Mouse (Mus musculus) CH12.LX (cell line): Measurements from ENCODE around the gene Pqlc2. TPM values are rescaled to one million over a fixed set of nuclear protein-coding genes. Genes with fewer than 3 reads are reported as not detected.

Experiments
- DNase-seq: peaks from one replicate; pipeline ENCODE4 v3.0.0-alpha.2; 2013; ENCODE audit errors: extremely low read depth
- H3K27ac ChIP-seq: 2 replicates; pipeline ENCODE4 v1.5.1; 2012; ENCODE audit warnings: low read depth, mild to moderate bottlenecking, control low read depth, moderate library complexity; ENCODE audit not compliant: insufficient read depth
- H3K27me3 ChIP-seq: replicated peaks from 2 replicates; pipeline ENCODE3; 2012; ENCODE audit warnings: inconsistent platforms
- H3K36me3 ChIP-seq, 2 experiments: replicated peaks in 1 of 2; 2 replicates each; pipeline versions ENCODE3 to v1.6.1; 2012; ENCODE audit warnings: inconsistent platforms in 1 of 2, low read length in 1 of 2, mild to moderate bottlenecking in 1 of 2, mixed read lengths in 1 of 2, moderate library complexity in 1 of 2; ENCODE audit not compliant: control insufficient read depth in 1 of 2, insufficient read depth in 1 of 2
- H3K4me1 ChIP-seq, 2 experiments: 2 replicates each; pipeline ENCODE4 v1.6.1; 2012; ENCODE audit warnings: inconsistent platforms in 1 of 2, moderate library complexity in 1 of 2; ENCODE audit not compliant: insufficient read depth in 2 of 2, control insufficient read depth in 1 of 2
- H3K4me2 ChIP-seq: 2 replicates; pipeline ENCODE4 v1.6.1; 2012; ENCODE audit warnings: low read depth, mild to moderate bottlenecking, control low read depth; ENCODE audit not compliant: poor library complexity, insufficient read depth, severe bottlenecking
- H3K4me3 ChIP-seq, 3 experiments: fragments of 150-350 bp in 1 of 3; sonication (generic) in 1 of 3; replicated peaks in 1 of 3; 2 replicates each; pipeline versions ENCODE3 to v1.5.1; 2011 to 2012; ENCODE audit warnings: low read depth in 2 of 3, low read length in 2 of 3, mild to moderate bottlenecking in 2 of 3, moderate library complexity in 2 of 3, control low read depth in 1 of 3, improper control_type of control experiment in 1 of 3, inconsistent platforms in 1 of 3, mixed read lengths in 1 of 3; ENCODE audit not compliant: poor library complexity in 1 of 3
- H3K79me2 ChIP-seq: replicated peaks from 2 replicates; pipeline ENCODE4 v1.6.1; 2012; ENCODE audit warnings: mild to moderate bottlenecking, moderate library complexity; ENCODE audit not compliant: control insufficient read depth, poor library complexity, insufficient read depth, severe bottlenecking; ENCODE audit errors: extremely low read depth
- H3K9ac ChIP-seq: 2 replicates; pipeline ENCODE4 v1.6.1; 2012; ENCODE audit warnings: low read depth, mild to moderate bottlenecking, control low read depth, moderate library complexity; ENCODE audit not compliant: insufficient read depth
- H3K9me3 ChIP-seq: replicated peaks from 2 replicates; pipeline ENCODE3; 2012; ENCODE audit warnings: low read length, inconsistent platforms, mixed read lengths
- ELF1 ChIP-seq: IDR thresholded peaks from 2 replicates; pipeline ENCODE4 v1.6.1; 2014; ENCODE audit warnings: low read depth, mild to moderate bottlenecking, inconsistent platforms, low read length, improper control_type of control experiment
- MXI1 ChIP-seq: IDR thresholded peaks from 2 replicates; pipeline ENCODE4 v1.6.1; 2011; ENCODE audit warnings: mild to moderate bottlenecking, low read depth, low read length, improper control_type of control experiment
- NELFE ChIP-seq: IDR thresholded peaks from 2 replicates; pipeline ENCODE4 v1.6.1; 2011; ENCODE audit warnings: low read depth, low read length, improper control_type of control experiment
- PAX5 ChIP-seq: IDR thresholded peaks from 2 replicates; pipeline ENCODE4 v1.6.1; 2012; ENCODE audit warnings: low read length, inconsistent platforms, mixed read lengths
- POLR2AphosphoS2 ChIP-seq: IDR thresholded peaks from 2 replicates; pipeline ENCODE4 v1.6.1; 2011; ENCODE audit warnings: low read depth, low read length, improper control_type of control experiment
- SMC3 ChIP-seq: IDR thresholded peaks from 2 replicates; pipeline ENCODE4 v1.6.1; 2011; ENCODE audit warnings: low read depth, low read length, improper control_type of control experiment
- ZKSCAN1 ChIP-seq: IDR thresholded peaks from 2 replicates; pipeline ENCODE4 v1.6.1; 2012; ENCODE audit warnings: low read depth, inconsistent platforms, low read length, improper control_type of control experiment, borderline replicate concordance
- ZMIZ1 ChIP-seq: IDR thresholded peaks from 2 replicates; pipeline ENCODE4 v1.6.1; 2012; ENCODE audit warnings: low read depth, mild to moderate bottlenecking, inconsistent platforms, low read length, improper control_type of control experiment
- dilution Hi-C: fragments of 300-500 bp; cut with MboI; formaldehyde crosslinking; loops from 2 replicates; pipeline ENCODE4 v1.14.3; 2020; ENCODE audit warnings: low sequenced_read_pairs; ENCODE audit not compliant: extremely low pct_unique_long_range_greater_than_20kb, extremely low pct_ligation_motif_present
- in situ Hi-C: fragments of 300-500 bp; cut with MboI; formaldehyde crosslinking; loops from 3 replicates; pipeline ENCODE4 v1.14.3; 2019; ENCODE audit warnings: low sequenced_read_pairs, low pct_ligation_motif_present, low pct_unique_long_range_greater_than_20kb, mixed read lengths
- polyA plus RNA-seq: library from polyadenylated mRNA; unstranded; fragments of >175 nt; gene quantifications from 2 replicates; pipeline ENCODE4 v1.2.1, GENCODE M21; 2012; ENCODE audit warnings: low read depth; ENCODE audit not compliant: insufficient read length
- total RNA-seq, 2 experiments: library from RNA; depleted of rRNA; stranded (reverse); fragments of 300-350 nt in 1 of 2; fragments of >200 nt in 1 of 2; gene quantifications; 2 replicates each; pipeline ENCODE4 v1.2.3; 2012 to 2014

Gene Pqlc2
- total and polyA plus RNA-seq, 3 experiments = 6.2 to 8.1 (median 6.8) TPM

- no peaks in the 10 kb centered on the region for H3K9me3 ChIP-seq
Measured at GRCm38 (mm10) chr4:139247966-139248365, 62.5 kb downstream of the Pqlc2 start.

DNA sequence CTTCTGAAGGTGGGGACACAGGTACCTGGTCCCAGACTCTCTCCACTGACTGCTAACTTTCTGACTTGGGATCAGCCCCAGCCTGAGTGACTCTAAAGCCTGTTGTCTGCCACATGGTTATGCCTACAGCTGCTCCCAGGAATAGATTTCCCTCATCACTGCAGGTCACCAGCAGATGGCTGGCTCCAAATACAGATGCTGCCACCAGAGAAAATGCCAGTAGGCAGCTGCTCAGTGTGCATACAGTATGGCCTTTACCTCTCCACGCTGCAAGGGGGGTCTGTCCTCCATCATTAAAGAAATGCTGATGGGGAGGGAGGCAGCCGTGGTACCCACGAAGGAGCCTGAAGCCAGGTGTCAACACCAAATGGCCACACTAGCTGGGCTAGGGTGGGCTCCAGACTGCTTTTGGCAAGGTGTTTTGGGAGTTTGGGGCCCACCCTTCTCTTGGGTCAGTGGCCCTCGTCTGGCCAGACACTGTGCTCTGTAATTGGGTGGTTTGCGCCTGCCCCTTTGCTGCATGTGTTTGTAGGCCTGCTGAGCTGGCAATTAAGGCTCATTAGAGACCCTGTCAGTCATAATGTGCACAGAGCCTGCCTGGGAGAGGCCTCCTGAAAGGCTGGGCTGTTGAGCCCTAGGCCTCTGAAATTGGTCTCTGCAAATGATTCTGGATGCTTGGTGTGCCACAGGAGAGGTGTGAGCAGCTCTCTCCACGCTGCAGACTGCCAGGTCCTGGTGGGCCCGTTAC lies 64.2 kb downstream of the Pqlc2 start:
- dilution Hi-C loops (no loop called here), in situ Hi-C loops (no loop called here)
- no peak overlapping the region for H3K4me3 ChIP-seq
- H3K9me3 ChIP-seq = no peaks in the 10 kb centered on the region
- H3K27me3 ChIP-seq = no peaks in the 10 kb centered on the region
- peaks cover 37 to 98% of the 10 kb centered on the region in 2 experiments for H3K36me3 ChIP-seq
- no peak overlapping the region for H3K9ac ChIP-seq
- no peaks in the 10 kb centered on the region; the same call in 1 of the 2 replicates for H3K79me2 ChIP-seq
- DNase-seq = no peak
- H3K4me2 ChIP-seq = no peak overlapping the region
- H3K27ac ChIP-seq = no peak overlapping the region
- TF ChIP-seq POLR2AphosphoS2 = no peak
- no peak for TF ChIP-seq MXI1
- TF ChIP-seq PAX5 = no peak
- no peak for TF ChIP-seq NELFE
- TF ChIP-seq ELF1 = no peak
- TF ChIP-seq, all 38 proteins: peak for 0
- peaks cover 0 to 6% of the 10 kb centered on the region in 2 experiments; a peak in 1 of 4 replicates for H3K4me1 ChIP-seq

More at GRCm38 (mm10) chr4:139247966-139248365, 62.5 kb downstream of the Pqlc2 start:
- H3K27me3 ChIP-seq = no peaks in the 10 kb centered on the region
- H3K36me3 ChIP-seq = peaks cover 24 to 97% of the 10 kb centered on the region in 2 experiments
- peaks cover 5 to 8% of the 10 kb centered on the region in 2 experiments for H3K4me1 ChIP-seq
- dilution Hi-C loops = no loop called here
- no peak overlapping the region for H3K9ac ChIP-seq
- peaks cover 5% of the 10 kb centered on the region; the same call in 1 of the 2 replicates for H3K79me2 ChIP-seq
- in situ Hi-C loops = no loop called here
- DNase-seq = no peak
- no peak overlapping the region for H3K4me3 ChIP-seq
- no peak for TF ChIP-seq ZKSCAN1
- H3K4me2 ChIP-seq = no peak overlapping the region
- H3K27ac ChIP-seq = no peak overlapping the region

GRCm38 (mm10) chr4:139245534-139245933 lies 65.0 kb downstream of the Pqlc2 start:
- H3K4me2 ChIP-seq = no peak overlapping the region
- H3K9ac ChIP-seq = no peak overlapping the region
- H3K27me3 ChIP-seq = no peaks in the 10 kb centered on the region
- H3K9me3 ChIP-seq = no peaks in the 10 kb centered on the region
- H3K27ac ChIP-seq = no peak overlapping the region
- in situ Hi-C loops (no loop called here), dilution Hi-C loops (no loop called here)
- no peak overlapping the region for H3K4me3 ChIP-seq
- H3K4me1 ChIP-seq = peaks cover 0 to 10% of the 10 kb centered on the region in 2 experiments; a peak in 2 of 4 replicates
- no peaks in the 10 kb centered on the region; the same call in 1 of the 2 replicates for H3K79me2 ChIP-seq
- TF ChIP-seq SMC3 = no peak
- TF ChIP-seq ZMIZ1 = no peak
- peaks cover 44 to 98% of the 10 kb centered on the region in 2 experiments for H3K36me3 ChIP-seq
- no peak for DNase-seq
